Mouse (Mus musculus): ENCODE measurements around the gene Olfr616. TPM values are rescaled to one million over a fixed set of nuclear protein-coding genes. Genes with fewer than 3 reads are reported as not detected.
"Not testable (repeated sequence)": the region's sequence is repeated elsewhere in the genome, so short reads cannot be mapped to it uniquely, and the experiment has no call there.

Gene Olfr616
- not detected in 2 replicates for polyA plus RNA-seq (2012; rRNA removed)

DNA sequence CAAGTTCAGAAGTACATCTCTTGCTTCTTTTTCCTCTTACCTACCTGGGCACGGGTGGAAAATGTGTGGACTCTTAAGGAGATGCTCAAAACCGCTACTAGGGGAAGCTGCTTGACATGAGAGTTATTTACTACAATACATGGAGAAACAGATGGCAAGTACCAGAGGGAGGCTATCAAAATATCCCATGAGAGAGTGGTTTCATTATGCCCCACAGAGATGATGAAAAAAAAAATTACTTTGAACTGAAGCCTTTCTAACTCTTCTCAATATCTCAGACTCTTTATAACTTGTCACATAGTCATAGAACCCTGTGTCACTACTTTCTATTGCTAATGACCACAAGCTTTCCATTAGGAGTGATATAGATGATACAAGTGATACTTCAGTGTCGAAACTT, at the start of gene Olfr616:
Gene Olfr616 (minus strand): TSS at position 101 of the 400 bp plus-strand sequence.
- no peak for TF ChIP-seq POLR2A (IDR thresholded peaks at IDR 0.05; ENCODE audit: borderline replicate concordance, extremely low read depth, insufficient read depth, insufficient read length, poor library complexity, severe bottlenecking)
- TF ChIP-seq CTCF (IDR thresholded peaks at IDR 0.05; ENCODE audit: borderline replicate concordance, extremely low read depth, insufficient read depth, insufficient read length), result no peak

DNA sequence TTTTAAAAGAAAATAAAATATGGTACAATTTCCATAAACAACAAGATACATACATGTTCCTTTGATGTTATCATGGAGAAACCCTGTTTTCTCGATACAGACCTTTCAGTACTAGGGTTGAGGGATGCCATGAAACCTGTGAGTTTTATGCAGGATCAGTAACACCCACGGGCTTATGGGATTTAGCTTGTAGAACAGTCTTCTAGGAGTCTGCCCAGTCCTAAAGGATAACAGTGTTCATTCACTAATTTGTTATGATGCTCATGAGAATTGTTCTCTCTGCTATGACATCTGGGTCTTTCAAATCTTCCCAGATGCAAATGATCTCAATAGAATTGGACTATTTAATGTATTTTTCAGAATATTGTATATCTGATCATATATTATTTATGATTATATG, 43.5 kb upstream of the Olfr616 start, which contains the start of gene Olfr620:
Gene Olfr620 (minus strand): TSS at position 101 of the 400 bp plus-strand sequence.
- TF ChIP-seq POLR2A (IDR thresholded peaks at IDR 0.05; ENCODE audit: borderline replicate concordance, extremely low read depth, insufficient read depth, insufficient read length, poor library complexity, severe bottlenecking) (no peak), CTCF (IDR thresholded peaks at IDR 0.05; ENCODE audit: borderline replicate concordance, extremely low read depth, insufficient read depth, insufficient read length) (no peak)
- DNase-seq (ENCODE audit: low read depth), result no peak

More for the DNA sequence above, at the start of gene Olfr616:
- no peak for DNase-seq (ENCODE audit: low read depth)

DNA sequence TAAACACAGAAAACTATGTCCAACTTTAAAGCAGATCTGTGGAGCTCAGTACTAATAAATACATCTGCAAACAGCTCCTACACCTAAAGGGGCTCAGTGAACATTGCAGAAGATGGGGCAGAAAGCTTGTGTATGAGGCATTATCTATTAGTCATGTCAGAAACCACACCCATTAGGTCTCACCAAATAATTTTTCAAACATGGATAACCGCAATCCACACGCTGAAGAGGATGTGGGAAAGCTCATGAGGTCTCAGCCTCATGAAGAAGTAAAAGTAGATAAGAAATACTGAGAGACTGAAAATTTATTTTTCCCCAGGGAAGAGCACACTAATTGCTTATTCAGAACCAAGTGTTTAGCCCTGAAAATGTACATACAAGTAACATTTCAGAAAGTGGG, 38.5 kb upstream of the Olfr616 start:
- DNase-seq (ENCODE audit: low read depth), result no peak
- TF ChIP-seq CTCF (IDR thresholded peaks at IDR 0.05; ENCODE audit: borderline replicate concordance, extremely low read depth, insufficient read depth, insufficient read length), result no peak
- no peak for TF ChIP-seq POLR2A (IDR thresholded peaks at IDR 0.05; ENCODE audit: borderline replicate concordance, extremely low read depth, insufficient read depth, insufficient read length, poor library complexity, severe bottlenecking)

DNA sequence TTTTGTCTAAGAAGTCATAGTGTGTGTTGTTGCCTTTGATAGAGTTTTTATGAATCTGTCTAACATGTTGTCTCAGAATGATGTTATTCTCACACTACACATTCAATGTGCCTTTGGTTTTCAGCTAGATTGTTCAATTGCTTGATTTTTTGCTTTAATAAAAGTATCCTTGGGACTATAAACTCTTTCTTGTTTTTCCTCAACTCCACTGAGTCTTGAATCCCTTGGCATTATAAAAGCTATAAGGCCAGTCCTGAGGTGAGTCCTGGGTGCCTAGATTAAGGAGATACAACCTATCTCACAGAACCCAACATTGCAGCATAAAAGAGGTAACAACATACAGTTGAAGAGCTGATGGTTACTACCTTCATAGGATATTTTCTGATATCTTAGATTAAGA, 31.3 kb upstream of the Olfr616 start, which contains the start of gene Olfr619:
Gene Olfr619 (plus strand): TSS at position 301 of the 400 bp plus-strand sequence.
- no peak for DNase-seq (ENCODE audit: low read depth)

DNA sequence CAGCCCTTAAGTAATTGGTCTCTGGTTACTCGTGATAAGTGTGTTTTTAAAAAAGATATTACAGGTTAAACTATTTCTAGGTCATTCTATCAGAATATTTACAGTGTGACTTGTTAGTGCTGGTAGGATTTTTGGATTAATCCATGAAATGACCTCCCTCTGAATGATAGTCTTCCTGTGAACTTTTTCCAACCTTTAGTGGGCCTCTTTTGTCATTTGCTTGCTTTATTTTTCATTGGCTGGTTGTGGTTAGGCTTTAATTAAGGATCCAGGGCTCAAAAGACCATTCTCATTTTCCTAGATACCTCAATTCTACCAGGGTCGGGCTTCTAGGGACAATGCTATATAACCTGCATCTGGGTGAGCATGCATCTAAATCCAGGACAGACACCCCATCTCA, 20.9 kb upstream of the Olfr616 start, which contains the start of gene Olfr618:
Gene Olfr618 (plus strand): TSS at position 301 of the 400 bp plus-strand sequence.
- no peak for DNase-seq (ENCODE audit: low read depth)
- TF ChIP-seq CTCF (IDR thresholded peaks at IDR 0.05; ENCODE audit: borderline replicate concordance, extremely low read depth, insufficient read depth, insufficient read length), result no peak
- no peak for TF ChIP-seq POLR2A (IDR thresholded peaks at IDR 0.05; ENCODE audit: borderline replicate concordance, extremely low read depth, insufficient read depth, insufficient read length, poor library complexity, severe bottlenecking)

More for the DNA sequence above, 31.3 kb upstream of the Olfr616 start, which contains the start of gene Olfr619:
- TF ChIP-seq POLR2A (IDR thresholded peaks at IDR 0.05; ENCODE audit: borderline replicate concordance, extremely low read depth, insufficient read depth, insufficient read length, poor library complexity, severe bottlenecking) (no peak), CTCF (IDR thresholded peaks at IDR 0.05; ENCODE audit: borderline replicate concordance, extremely low read depth, insufficient read depth, insufficient read length) (no peak)

DNA sequence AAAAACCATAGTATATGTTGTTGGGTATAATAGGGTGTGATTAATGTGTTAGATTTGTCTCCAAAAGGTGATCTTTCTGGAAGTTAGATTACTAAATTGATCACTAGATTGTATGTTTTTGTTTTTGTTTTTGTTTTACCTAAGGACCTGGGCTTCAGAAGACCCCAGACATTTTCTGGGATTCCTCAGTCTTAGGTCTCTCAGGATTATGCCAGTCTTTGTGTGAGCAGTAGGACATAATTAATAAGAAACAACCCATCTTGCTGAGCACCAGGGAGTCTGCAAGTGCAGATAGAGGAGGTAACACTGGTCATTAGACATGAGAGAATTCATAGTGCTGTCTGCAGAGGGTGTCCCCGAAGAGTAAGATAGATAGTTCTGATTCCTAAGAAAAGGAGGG, 3.8 kb upstream of the Olfr616 start, which contains the start of gene Olfr617:
Gene Olfr617 (plus strand): TSS at position 301 of the 400 bp plus-strand sequence.
- no peak for TF ChIP-seq CTCF (IDR thresholded peaks at IDR 0.05; ENCODE audit: borderline replicate concordance, extremely low read depth, insufficient read depth, insufficient read length)
- no peak for TF ChIP-seq POLR2A (IDR thresholded peaks at IDR 0.05; ENCODE audit: borderline replicate concordance, extremely low read depth, insufficient read depth, insufficient read length, poor library complexity, severe bottlenecking)
- no peak for DNase-seq (ENCODE audit: low read depth)

DNA sequence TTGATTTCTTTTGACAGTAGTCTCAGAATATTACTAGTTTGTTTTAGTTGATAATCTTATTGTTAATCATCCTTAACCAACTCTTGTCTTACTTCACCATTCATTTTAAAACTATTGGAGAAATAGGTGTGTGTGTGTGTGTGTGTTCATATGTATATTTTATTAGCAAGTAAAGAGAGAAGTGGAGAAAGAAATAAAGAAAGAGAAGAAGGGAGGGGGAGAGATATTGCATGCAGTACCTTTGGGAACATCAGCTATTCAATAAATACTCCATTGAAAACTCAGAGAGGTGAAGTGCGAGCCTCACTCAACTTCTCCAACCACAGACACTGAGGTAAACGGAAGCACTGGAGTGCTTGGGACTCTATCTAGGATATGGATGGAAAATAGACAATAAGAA, 13.2 kb downstream of the Olfr616 start, which contains the start of gene Olfr615:
Gene Olfr615 (plus strand): TSS at position 301 of the 400 bp plus-strand sequence.
- DNase-seq (ENCODE audit: low read depth), result no peak
- TF ChIP-seq POLR2A (IDR thresholded peaks at IDR 0.05; ENCODE audit: borderline replicate concordance, extremely low read depth, insufficient read depth, insufficient read length, poor library complexity, severe bottlenecking), result no peak
- no peak for TF ChIP-seq CTCF (IDR thresholded peaks at IDR 0.05; ENCODE audit: borderline replicate concordance, extremely low read depth, insufficient read depth, insufficient read length)

DNA sequence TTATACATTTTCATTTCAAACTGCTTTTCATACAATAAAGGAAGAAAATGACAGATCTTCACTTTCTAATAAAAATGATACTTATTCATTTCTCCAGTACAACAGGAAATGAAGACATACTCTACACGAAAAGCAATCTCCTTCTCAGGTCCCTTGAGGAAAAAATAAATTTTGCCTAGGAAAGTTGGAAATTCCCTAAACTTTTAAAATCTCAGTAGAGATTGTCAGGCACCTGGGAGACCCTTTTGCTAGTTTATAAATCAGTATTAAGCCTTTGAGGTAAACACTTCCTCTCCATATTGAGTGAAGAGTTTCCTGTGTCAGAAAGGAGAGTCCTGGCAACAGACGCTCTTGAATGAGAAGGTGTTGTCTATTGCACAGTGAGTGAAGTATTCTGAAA, 21.2 kb downstream of the Olfr616 start, which contains the start of gene Olfr613:
Gene Olfr613 (plus strand): TSS at position 301 of the 400 bp plus-strand sequence.
- DNase-seq (ENCODE audit: low read depth), result no peak
- TF ChIP-seq POLR2A (IDR thresholded peaks at IDR 0.05; ENCODE audit: borderline replicate concordance, extremely low read depth, insufficient read depth, insufficient read length, poor library complexity, severe bottlenecking), result no peak
- no peak for TF ChIP-seq CTCF (IDR thresholded peaks at IDR 0.05; ENCODE audit: borderline replicate concordance, extremely low read depth, insufficient read depth, insufficient read length)

DNA sequence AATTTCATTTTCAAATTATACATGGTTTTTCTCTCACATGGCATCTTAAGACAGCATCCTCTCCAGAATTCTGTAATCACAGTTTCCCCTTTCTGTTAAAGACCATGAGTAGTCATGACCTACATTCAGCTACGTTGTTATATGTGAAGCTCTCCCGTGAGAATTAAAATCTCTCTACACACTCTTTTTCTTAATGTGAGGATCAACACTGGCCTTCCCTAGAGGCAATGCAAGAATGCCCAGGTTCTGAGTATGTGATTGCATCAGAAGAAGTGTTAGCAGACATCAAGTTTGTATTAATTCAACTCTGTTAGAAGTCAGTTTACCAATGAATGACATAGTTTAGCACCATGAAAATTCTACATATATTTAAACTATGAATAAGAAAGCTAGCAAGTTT, 26.3 kb downstream of the Olfr616 start, which contains the start of gene Olfr612:
Gene Olfr612 (minus strand): TSS at position 101 of the 400 bp plus-strand sequence.
- not testable (repeated sequence) for DNase-seq (ENCODE audit: low read depth)

DNA sequence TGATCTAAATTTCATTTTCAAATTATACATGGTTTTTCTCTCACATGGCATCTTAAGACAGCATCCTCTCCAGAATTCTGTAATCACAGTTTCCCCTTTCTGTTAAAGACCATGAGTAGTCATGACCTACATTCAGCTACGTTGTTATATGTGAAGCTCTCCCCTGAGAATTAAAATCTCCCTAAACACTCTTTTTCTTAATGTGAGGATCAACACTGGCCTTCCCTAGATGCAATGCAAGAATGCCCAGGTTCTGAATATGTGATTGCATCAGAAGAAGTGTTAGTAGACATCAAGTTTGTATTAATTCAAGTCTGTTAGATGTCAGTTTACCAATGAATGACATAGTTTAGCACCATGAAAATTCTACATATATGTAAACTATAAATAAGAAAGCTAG, 48.2 kb downstream of the Olfr616 start, which contains the start of gene Olfr611:
Gene Olfr611 (minus strand): TSS at position 101 of the 400 bp plus-strand sequence.
- not testable (repeated sequence) for DNase-seq (ENCODE audit: low read depth)

Other genes with a start within 250 kb of the Olfr616 start
- gene Olfr598, start 245.6 kb downstream of the Olfr616 start, polyA plus RNA-seq (2012; rRNA removed), result not detected in 2 replicates
- gene Olfr599, start 233.2 kb downstream of the Olfr616 start, polyA plus RNA-seq (2012; rRNA removed), result not detected in 2 replicates
- not detected in 2 replicates for gene Olfr600, start 219.5 kb downstream of the Olfr616 start, polyA plus RNA-seq (2012; rRNA removed)
- gene Olfr601, start 206.5 kb downstream of the Olfr616 start, polyA plus RNA-seq (2012; rRNA removed), result not detected in 2 replicates
- gene Olfr603, start 183.0 kb downstream of the Olfr616 start, polyA plus RNA-seq (2012; rRNA removed), result not detected in 2 replicates
- gene Usp17lc, start 154.1 kb downstream of the Olfr616 start, polyA plus RNA-seq (2012; rRNA removed), result not detected in 2 replicates
- not detected in 2 replicates for gene Olfr605, start 123.7 kb downstream of the Olfr616 start, polyA plus RNA-seq (2012; rRNA removed)
- not detected in 2 replicates for gene Olfr606, start 120.1 kb downstream of the Olfr616 start, polyA plus RNA-seq (2012; rRNA removed)
- gene Olfr607, start 105.0 kb downstream of the Olfr616 start, polyA plus RNA-seq (2012; rRNA removed), result not detected in 2 replicates
- not detected in 2 replicates for gene Olfr608, start 99.3 kb downstream of the Olfr616 start, polyA plus RNA-seq (2012; rRNA removed)
- gene Olfr609, start 71.1 kb downstream of the Olfr616 start, polyA plus RNA-seq (2012; rRNA removed), result not detected in 2 replicates
- not detected in 2 replicates for gene Olfr610, start 57.0 kb downstream of the Olfr616 start, polyA plus RNA-seq (2012; rRNA removed)
- not detected in 2 replicates for gene Olfr611, start 48.3 kb downstream of the Olfr616 start, polyA plus RNA-seq (2012; rRNA removed)
- gene Olfr612, start 26.4 kb downstream of the Olfr616 start, polyA plus RNA-seq (2012; rRNA removed), result not detected in 2 replicates
- gene Olfr613, start 21.1 kb downstream of the Olfr616 start, polyA plus RNA-seq (2012; rRNA removed), result not detected in 2 replicates
- not detected in 2 replicates for gene Olfr615, start 13.1 kb downstream of the Olfr616 start, polyA plus RNA-seq (2012; rRNA removed)
- gene Olfr617, start 3.9 kb upstream of the Olfr616 start, polyA plus RNA-seq (2012; rRNA removed), result not detected in 2 replicates
- 0.05 TPM in 1 of 2 replicates, not detected in the other for gene Olfr618, start 21.0 kb upstream of the Olfr616 start, polyA plus RNA-seq (2012; rRNA removed)
- gene Olfr619, start 31.4 kb upstream of the Olfr616 start, polyA plus RNA-seq (2012; rRNA removed), result not detected in 2 replicates
- not detected in 2 replicates for gene Olfr620, start 43.4 kb upstream of the Olfr616 start, polyA plus RNA-seq (2012; rRNA removed)
- gene Olfr622, start 73.6 kb upstream of the Olfr616 start, polyA plus RNA-seq (2012; rRNA removed), result not detected in 2 replicates
- gene Olfr623, start 94.6 kb upstream of the Olfr616 start, polyA plus RNA-seq (2012; rRNA removed), result not detected in 2 replicates
- 0.01 TPM in 1 of 2 replicates, not detected in the other for gene Olfr624, start 102.0 kb upstream of the Olfr616 start, polyA plus RNA-seq (2012; rRNA removed)
- not detected in 2 replicates for gene Olfr625-ps1, start 113.6 kb upstream of the Olfr616 start, polyA plus RNA-seq (2012; rRNA removed)
- not detected in 2 replicates for gene Olfr243, start 145.5 kb upstream of the Olfr616 start, polyA plus RNA-seq (2012; rRNA removed)
- not detected in 2 replicates for gene Olfr628, start 161.2 kb upstream of the Olfr616 start, polyA plus RNA-seq (2012; rRNA removed)
- gene Olfr629, start 175.8 kb upstream of the Olfr616 start, polyA plus RNA-seq (2012; rRNA removed), result not detected in 2 replicates
- gene Olfr630, start 188.2 kb upstream of the Olfr616 start, polyA plus RNA-seq (2012; rRNA removed), result not detected in 2 replicates
- not detected in 2 replicates for gene Olfr69, start 202.5 kb upstream of the Olfr616 start, polyA plus RNA-seq (2012; rRNA removed)
- gene Olfr68, start 210.6 kb upstream of the Olfr616 start, polyA plus RNA-seq (2012; rRNA removed), result not detected in 2 replicates
- gene Olfr67, start 222.7 kb upstream of the Olfr616 start, polyA plus RNA-seq (2012; rRNA removed), result not detected in 2 replicates
- 1,200 and 1,643 TPM in 2 replicates for gene Hbb-bt, start 244.9 kb upstream of the Olfr616 start, polyA plus RNA-seq (2012; rRNA removed)

Measured in brain, embryonic 14.5 days (tissue).